Mouse (Mus musculus): ENCODE measurements at regions not wholly inside any gene's neighbourhood (a gene's known extent, or its start where the extent isn't known, plus 50 kb on each side); places are given as distances from the start of the nearest gene placed in this dataset.
A peak's percentile ranks its signal among the peaks of the same experiment; 100 is the strongest.
"Not testable (repeated sequence)": the region's sequence is repeated elsewhere in the genome, so short reads cannot be mapped to it uniquely, and the experiment has no call there.

DNA sequence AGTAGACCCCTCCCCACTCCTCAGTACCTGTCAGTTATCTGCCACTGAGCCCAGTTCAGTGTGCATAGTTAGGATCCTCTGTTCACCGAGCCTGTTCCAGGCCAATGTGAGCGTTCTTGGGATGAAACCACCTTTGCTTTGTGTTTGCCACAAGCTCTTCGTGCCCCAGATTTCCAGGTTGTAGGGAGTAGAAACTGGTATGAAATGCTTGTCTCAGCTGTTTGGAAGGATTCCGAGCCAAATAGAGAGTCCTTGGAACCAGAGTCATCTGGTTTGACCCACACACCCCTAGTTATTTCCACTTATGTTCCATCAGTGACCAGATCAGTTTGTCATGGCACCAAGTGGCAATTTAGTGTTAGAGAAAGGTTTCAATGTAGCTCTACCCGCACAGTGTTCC lies 171.2 kb upstream of the Kit start:
- intact Hi-C loops (cut with DNase I) = no loop called here
- DNase-seq = no peak

DNA sequence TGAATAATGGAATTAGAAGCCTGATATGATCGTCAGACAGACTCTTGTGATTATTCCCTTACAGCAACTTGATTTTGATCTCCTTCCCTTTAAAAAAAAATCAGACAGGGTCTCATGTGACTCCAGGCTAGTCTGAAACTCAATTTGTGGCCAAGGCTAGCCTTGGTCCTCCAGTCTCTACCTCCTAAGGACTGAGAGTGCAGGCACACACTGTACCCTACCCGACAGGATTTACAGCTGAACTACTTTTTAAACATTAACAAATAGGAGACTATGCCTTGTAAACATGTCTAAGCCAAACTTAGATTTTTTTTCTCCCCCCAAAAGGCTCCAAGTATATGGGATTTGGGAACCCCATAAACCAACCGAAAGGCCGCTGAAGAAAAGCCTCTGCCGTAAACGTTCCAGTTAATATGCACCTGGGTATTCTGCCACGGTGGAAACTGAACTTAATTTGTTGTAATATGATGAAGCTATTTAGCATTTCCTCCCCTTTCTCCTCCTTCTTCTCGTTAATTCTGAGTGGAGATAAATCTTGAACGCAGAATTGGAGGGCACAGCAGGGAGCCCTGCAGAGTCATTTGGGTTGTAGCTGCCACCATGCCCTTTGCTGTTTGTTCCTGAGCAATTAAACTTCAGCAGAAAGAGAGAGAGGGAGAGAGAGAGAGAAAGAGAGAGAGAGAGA lies 170.0 kb upstream of the Kit start:
- no peak for DNase-seq
- intact Hi-C loops (cut with DNase I) = no loop called here

DNA sequence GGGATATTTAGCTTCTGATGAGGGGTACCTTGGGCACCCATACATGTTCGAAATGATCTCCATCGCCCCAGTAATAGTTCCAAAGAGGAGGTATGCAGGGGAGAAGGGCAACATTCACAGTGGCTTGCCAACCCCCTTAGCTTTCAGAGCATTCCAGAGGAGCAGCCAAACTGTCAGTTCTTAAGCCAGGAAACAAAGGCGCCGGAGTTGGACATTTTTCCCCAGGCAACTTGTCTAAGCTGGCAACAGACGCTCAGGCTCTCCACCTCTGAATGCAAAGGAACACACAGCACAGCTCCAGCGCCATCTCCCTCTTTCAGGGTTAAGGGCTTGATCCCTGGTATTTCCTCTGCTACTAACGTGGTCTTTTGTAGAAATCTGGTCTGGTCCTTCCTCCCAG lies 169.2 kb upstream of the Kit start:
- DNase-seq = no peak
- intact Hi-C loops (cut with DNase I) = no loop called here

DNA sequence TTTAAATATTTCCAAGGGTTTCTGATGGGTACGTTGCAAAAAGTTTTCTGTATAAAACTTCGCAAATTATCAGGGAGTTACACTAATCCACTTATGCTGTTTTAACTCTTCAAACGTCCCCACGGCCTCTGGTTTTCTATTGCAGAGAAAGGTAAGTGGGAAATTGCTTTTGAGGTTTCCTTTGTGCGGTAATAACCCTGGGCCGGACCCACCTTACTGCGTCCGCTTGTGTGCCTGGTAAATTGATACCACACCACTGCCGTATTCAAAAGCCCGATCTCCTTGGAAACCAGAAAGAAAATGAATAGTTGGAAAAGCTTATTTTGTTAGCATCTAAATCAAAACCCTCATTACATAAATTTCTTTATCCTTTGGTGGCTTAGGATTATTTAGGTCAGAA lies 167.0 kb upstream of the Kit start:
- no peak for DNase-seq
- intact Hi-C loops (cut with DNase I) = no loop called here

DNA sequence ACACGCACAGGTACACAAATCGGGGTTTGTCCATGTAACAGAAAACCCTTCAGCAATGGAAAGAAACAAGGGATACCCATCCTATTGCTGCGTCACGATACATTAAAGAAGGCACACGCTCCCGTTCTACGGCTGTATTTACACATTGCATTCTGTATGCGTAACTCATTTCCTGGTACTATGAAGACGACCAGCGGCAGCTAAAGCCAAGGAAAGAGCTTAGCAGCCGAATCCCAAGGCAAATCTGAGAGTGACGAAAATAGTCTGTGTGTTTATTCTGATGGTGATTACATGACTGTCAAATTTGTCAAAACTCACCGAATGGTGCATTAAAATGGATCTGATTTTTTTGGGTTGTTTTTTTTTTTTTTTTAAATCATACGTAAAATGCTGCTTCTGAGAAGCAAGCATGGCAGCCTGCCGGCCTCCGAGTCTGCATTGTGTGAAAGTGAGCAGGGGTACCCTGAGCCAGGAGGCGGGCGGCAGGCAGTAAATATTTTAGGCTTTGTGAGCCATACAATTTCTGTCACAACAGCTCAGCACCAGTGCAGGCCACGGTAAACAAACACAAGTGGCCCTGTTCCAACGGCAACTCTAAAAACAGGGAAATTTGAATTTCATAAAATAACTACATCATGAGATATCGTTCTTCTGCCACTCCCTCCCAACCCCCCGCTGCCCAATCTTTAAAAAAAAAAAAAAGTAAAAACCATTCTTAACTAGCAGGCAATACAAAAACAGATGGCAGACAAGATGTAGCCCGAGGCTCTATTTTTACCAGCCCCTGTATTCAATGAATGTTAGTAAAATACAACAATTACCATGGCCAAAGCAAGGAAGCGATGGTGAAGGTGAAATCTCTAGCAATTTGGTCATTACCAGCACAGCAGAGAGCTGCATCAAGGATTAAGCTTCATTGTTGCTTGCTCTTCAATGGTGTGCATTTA lies 164.2 kb upstream of the Kit start:
- no peak for DNase-seq

DNA sequence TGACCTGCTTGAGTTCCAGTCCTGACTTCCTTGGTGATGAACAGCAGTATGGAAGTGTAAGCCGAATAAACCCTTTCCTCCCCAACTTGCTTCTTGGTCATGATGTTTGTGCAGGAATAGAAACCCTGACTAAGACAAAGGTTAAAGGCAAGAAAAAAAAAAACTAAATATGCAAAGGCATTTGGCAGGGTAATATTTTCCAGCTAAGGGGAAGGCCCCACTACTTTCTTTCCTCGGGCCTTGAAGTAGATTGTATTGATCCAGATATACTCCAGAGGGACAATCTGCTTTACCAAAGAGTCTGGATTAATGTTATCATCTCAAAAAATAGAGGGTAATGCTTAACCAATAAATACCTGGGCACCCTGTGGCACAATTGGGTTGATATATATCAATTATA lies 155.4 kb upstream of the Kit start:
- DNase-seq; intact Hi-C loops (cut with DNase I): not testable (repeated sequence)

More for the DNA sequence above, 164.2 kb upstream of the Kit start:
- intact Hi-C loops (cut with DNase I) = no loop called here

DNA sequence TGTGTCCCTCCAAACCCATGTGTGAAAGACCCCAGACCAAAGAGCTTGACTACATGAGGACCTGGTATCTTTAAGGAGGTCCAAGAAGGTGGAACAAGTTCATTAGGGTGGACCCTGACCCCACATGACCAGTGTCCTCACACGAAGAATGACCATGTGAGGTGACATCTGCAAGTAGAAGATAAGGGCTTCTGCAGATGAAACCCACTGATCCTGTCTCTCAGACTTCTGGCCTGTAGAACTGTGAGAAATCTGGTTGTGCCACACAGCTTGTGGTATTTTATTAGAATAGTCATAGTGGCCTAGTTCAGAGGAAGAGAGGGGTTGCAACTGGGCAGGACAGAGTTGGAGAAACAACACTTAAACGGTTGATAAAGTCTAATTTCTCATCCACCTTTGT lies 141.8 kb upstream of the Kit start:
- no peak for DNase-seq
- intact Hi-C loops (cut with DNase I) = no loop called here

DNA sequence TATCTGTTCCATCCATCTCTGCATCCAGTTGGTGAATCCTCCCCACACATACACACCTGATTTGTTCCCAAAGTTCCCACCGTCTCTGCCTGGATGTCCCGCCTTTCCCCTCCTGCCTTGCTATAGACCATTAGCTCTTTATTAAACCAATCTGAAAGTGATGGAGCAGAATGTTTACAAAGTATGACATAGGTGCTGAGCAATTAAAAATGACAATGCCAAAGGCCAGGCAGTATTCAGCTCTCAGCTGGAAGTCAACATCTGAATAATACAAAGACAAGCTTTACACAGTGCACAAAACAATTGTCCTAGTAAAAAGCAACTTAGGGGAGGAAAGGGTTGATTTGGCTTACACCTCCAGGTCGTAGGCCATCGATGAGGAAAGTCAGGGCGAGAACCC lies 136.8 kb upstream of the Kit start:
- DNase-seq = no peak
- intact Hi-C loops (cut with DNase I) = no loop called here

DNA sequence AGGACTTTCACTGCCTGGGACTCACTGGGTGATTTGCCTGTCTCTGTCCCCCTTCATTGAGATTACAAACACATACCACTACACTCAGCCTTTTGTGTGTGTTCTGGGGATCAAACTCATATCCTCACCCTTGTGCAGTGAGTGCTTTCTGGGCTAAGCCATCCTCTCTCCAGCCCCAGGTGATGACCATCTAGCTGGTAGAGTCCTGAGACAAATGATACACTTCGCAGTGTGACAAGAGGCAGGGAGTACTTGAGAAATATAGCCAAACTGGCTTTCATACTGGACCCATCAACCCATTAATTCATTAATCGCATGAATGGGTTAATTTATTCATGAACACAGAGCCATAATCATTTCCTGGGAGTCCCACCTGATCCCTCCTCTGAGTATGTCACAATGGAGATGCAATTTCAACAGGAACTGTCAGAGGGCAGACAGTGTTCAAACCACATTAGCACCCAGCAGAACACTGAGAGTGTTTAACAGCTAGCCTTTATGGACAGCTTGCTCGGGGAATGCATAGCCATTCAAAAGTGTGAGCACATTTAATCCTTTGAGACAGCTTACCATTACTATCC lies 130.6 kb upstream of the Kit start:
- intact Hi-C loops (cut with DNase I) = loop anchor here (10.0 kb wide), 1 partner anchor 411 kb away; no protein-coding TSS in a partner anchor
- DNase-seq = no peak

DNA sequence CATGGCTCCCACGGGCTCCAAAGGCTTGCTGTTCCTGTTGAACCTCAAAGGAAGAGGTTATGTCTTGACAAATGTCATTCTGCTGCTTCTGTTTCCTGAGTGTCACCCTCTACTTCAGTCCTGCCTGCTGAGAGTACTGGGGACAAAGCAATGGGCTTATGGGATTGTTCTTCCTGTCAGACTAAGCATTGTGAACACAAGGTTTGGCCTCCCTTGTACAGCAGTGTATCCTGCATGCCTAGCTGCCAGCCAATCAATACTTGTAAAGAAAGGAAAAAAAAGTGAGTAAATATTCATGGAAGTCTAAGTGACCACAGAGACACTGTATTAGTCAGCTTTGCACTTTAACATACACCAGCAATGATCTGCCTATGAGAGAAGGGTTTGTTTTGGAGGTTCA lies 128.3 kb upstream of the Kit start:
- DNase-seq = no peak
- intact Hi-C loops (cut with DNase I) = loop anchor here (10.0 kb wide), 1 partner anchor 408 kb away; no protein-coding TSS in a partner anchor

DNA sequence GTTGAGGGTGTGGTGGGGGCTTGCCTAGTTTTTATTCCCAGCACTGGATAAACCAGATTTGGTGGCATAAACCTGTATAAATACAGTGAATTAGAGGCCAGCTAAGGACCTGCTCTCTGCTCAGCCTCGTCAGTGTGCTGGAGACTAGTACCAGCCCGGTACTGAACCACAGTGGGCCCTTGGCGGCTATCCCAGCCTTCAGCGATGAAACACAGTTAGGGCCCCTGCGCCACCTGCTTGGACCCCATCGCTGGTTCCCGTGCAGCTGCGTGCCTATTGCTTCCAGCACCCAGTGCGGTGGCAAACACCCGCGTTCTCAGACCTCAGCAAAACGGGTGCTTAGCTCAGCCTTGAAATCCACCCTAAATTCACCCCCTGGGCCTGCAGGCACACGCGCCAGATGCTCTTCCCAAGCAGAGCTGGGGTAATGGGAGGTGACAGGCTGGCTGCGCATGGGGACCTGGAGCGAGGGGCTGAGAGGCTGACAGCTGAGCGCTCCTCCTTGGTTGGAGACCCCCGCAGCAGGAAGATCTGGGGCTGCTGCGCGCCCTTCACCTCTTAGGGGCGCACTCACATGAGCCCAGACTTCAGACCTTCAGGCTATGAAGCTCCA lies 124.7 kb upstream of the Kit start:
- no peak for DNase-seq
- intact Hi-C loops (cut with DNase I) = loop anchor here (10.0 kb wide), 1 partner anchor 405 kb away; no protein-coding TSS in a partner anchor

DNA sequence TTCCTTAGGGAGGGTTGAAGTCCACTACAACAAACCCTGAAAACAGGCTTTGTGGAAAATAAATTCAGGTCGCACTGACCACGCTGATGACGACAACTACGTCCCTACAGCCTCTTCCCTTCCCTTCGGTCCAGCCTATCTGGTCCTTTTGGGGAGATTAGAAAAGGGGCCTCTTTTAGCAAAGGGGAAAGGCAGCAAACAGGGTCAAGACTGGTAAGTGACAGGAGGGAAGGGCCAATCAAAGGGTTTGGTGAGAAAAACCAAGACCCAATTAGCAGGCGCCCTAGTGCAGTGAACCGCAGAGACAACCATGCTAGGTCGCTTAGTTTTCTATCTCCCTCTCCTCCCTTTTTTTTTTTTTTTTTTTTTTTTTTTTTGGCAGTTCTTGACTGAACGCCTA lies 124.2 kb upstream of the Kit start:
- DNase-seq = no peak
- intact Hi-C loops (cut with DNase I) = no loop called here

DNA sequence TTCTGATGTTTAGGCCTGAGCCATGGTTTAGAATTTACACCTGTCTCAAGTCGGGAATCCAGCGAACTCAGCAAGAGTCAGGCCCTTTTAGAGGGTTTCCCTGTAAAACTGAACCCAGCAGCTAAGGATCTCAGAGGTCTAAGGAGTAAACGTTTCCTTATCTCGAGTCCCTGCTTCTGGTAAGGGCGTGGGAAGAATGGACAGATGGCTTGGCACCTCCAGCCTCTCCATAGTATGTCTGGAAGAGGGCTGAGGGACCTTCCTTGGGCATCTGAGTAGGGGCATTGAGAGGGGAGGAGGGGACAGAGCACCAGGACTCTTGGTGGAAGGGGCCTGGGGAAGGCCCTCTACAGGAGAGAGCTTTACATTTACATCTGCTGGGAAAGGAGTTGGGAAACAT lies 123.6 kb upstream of the Kit start:
- intact Hi-C loops (cut with DNase I) = no loop called here
- DNase-seq = no peak

DNA sequence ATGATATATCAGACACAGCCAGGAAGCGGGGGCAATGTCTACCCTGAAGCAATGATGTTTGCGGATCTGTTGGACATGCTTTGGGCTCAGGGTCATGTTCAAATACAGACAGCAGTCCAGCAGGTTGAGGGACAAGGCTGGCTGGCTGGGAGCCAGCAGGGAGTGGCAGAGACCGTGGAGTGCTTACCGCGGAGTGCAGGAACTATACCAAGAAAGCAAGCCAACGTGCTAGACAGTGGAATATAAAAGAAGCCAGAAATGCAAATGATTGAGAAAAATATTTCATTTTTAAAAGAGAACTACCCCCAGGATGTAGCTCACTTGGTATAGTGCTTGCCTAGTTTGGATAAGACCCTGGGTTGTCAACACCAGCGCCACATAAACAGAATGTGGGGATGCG lies 123.0 kb upstream of the Kit start:
- peak; percentile 19 to 27 for DNase-seq

DNA sequence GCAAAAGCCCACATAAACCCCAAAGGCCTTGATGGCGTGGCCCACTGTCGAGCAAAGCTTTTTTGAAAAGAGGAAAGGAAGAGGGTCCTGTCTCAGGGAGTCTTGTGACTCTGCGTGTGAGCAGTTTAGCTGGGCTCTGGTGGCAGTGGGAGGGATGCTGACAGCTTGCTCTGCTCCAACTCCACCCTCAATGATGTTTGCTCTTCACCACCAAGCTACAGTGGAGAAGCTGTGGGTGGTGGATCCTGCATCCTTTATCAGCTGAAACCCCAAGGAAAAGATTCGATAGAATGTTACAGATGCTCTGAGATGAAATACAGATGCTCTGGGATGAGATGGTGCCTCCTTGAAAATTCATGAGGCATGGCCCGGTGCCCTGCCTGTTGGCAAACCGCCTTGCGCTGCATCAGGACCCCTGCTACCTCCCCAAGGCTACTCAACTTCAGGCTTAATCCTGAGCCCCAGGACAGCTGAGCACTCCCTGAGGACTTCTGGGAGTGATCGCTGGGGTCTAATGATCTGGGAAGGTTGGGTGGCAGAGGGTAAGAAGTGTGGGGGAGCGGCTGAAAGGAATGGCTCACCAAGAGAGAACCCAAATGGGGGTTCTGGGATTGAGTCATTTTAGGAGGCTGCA lies 120.8 kb upstream of the Kit start:
- intact Hi-C loops (cut with DNase I) = no loop called here
- DNase-seq = no peak

More for the DNA sequence above, 123.0 kb upstream of the Kit start:
- intact Hi-C loops (cut with DNase I) = no loop called here

DNA sequence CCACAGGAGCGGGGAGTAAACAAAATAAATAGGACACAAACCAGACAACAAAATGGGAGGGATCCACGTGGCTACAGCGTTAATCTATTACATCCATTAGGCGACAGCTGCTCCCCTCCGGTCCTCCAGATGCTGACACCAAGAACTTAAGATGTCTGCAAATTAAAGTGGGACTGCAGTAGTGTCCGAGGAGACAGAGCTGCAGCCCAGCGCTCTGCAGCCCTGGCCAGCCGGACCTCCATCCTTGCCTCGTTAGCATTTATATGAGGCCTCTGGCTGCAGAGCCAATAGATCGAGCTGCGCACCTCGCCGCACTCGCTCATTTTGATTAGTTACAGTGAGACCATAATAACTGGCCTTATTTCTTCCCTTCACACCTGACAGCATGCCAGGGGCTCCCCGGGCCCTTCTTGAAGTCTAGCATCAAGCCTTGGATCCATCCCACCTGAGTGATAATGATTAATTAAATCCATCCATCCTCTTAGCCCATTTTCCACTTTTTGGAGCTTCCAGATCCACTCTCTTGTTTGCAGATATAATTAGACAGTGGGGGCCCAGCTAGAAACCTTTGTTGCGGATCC lies 119.7 kb upstream of the Kit start:
- DNase-seq = no peak
- intact Hi-C loops (cut with DNase I) = no loop called here

DNA sequence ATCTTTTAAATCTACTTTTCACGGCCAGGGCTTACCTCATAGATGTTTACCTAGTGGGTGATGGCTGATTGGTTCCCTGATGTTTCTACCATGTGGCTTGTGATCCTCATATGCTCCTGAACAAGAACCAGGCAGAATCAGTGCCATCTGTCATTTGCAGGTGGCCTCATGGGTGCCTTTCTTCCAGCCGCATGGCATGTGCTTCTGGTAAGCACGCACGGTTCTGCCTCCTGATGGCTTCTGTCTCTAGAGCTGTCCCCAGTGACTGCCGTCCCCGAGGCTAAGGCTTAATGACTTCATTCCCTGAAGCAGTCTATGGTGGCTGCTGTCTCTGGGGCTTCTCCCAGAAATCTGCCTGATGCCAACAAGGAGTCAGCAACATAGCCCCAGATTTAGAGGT lies 117.3 kb upstream of the Kit start:
- intact Hi-C loops (cut with DNase I) = no loop called here

DNA sequence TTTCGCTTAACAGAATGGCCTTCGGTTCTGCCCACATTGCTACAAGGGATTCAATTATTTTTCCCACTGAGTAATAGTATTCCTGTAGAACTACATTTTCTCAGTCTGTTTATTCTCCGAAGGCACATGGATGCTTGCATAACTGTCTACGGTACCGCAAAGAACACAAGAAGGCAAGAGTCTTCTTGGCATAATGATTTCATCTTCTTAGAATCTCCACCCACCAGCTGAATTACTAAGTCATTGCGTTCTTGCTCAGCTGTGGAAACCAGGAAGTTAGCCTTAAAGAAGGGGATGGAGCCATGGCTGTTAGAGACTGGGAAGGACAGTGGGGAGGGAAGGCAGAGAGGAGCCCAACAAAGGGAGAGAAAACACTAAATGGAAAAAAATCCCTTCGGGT lies 116.4 kb upstream of the Kit start:
- intact Hi-C loops (cut with DNase I) = no loop called here
- DNase-seq = no peak

More for the DNA sequence above, 117.3 kb upstream of the Kit start:
- DNase-seq = no peak

DNA sequence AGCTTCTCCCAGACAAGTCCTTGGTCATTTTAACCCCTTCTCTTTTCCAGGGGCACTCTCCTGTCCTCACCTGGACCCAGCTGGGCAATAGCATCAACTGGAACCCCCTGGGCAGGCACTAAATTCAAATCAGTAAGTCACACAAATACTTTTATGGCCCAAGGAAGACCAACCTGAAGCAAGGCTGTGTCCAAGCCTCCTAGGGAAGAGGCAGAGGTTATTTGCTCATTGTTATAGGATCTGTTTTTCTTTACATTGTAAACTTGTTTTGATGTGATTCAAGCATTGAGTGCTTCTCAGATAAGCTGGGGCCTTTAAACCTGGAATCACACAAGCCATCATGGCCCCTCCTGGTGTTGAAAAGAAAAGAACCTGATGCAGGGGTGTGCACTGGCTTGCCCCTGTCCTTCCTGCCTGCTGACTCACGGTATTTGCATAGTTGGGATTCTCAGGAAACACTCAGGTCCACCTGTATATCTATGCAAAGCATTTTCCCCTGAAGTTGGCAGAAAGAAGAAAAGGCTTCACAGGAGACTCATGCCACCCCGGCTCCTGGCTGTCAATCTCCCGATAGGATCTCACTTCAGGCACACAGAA lies 114.9 kb upstream of the Kit start:
- intact Hi-C loops (cut with DNase I) = no loop called here
- DNase-seq = no peak

Measured in heart, postnatal 10 days (tissue).